Mouse (Mus musculus) small intestine, adult 2 months (tissue): Measurements from ENCODE around the gene Smad6.

Source experiments
- CTCF ChIP-seq: fragments of 200-500 bp; IDR thresholded peaks from 2 replicates; pipeline ENCODE4 v1.5.1; 2012; ENCODE audit warnings: low read depth, mild to moderate bottlenecking, control low read depth, inconsistent platforms, low read length, moderate library complexity, mixed read lengths; ENCODE audit not compliant: insufficient replicate concordance, insufficient read length; ENCODE audit errors: extremely low read depth
- POLR2A ChIP-seq: fragments of 200-500 bp; IDR thresholded peaks from 2 replicates; pipeline ENCODE4 v1.6.1; 2012; ENCODE audit warnings: low read depth, mild to moderate bottlenecking, control low read depth, inconsistent platforms, low read length, moderate library complexity

DNA sequence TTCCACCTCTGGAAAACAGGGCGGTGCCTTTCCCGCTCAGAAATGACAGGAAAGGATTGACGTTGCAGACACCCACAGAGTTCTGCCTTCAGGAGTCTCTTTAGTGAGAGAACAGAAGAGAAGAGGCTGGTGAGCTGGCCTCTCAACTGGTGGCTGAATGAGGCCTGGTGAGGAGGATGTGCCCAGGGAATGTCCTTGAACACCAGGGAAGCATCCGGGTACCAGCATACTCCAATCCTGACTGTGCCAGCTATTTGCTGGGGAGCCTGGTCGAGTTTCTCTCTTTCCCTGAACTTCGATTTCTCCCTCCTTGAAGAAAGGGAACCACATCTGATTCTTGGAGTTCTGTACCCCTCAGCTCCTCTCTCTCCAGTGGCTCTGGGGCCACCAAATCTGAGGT is 105.4 kb downstream of the Smad6 start:
- TF ChIP-seq CTCF (no peak), POLR2A (no peak)
